Mouse (Mus musculus) ZHBTc4 (cell line): ENCODE results near the gene Tlr12.

Source experiments
- DNase-seq: peaks from one replicate; pipeline ENCODE4 v3.0.0-alpha.2; 2011; ENCODE audit warnings: low read depth, low spot score

The Tlr12 gene

GRCm38 (mm10) chr4:128620572-128620971, 2.2 kb upstream of the Tlr12 start:
- no peak for DNase-seq

- DNase-seq = no peak
Observed at GRCm38 (mm10) chr4:128618963-128619362, 544 bp upstream of the Tlr12 start.

GRCm38 (mm10) chr4:128617363-128618120, 877 bp downstream of the Tlr12 start:
- DNase-seq = peak; percentile 47

- no peak for DNase-seq
Observed at GRCm38 (mm10) chr4:128615761-128616160, 2.7 kb downstream of the Tlr12 start.

GRCm38 (mm10) chr4:128613326-128613725, 5.1 kb downstream of the Tlr12 start:
- peak; percentile 75 for DNase-seq

DNA sequence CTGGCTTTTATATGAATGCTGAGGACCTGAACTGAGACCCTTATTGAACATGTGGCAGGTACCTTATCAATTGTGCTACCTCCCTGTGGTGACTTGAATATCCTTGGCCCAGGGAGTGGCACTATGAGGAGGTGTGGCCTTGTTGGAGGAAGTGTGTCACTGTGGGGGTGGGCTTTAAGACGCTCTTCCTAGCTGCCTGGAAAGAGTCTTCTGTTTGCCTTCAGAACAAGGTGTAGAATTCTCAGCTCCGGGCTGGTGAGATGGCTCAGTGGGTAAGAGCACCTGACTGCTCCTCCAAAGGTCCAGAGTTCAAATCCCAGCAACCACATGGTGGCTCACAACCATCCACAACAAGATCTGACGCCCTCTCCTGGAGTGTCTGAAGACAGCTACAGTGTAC, 6.7 kb downstream of the Tlr12 start:
- peak; percentile 51 for DNase-seq

- no peak for DNase-seq
Observed at GRCm38 (mm10) chr4:128610706-128611105, 7.7 kb downstream of the Tlr12 start.

DNA sequence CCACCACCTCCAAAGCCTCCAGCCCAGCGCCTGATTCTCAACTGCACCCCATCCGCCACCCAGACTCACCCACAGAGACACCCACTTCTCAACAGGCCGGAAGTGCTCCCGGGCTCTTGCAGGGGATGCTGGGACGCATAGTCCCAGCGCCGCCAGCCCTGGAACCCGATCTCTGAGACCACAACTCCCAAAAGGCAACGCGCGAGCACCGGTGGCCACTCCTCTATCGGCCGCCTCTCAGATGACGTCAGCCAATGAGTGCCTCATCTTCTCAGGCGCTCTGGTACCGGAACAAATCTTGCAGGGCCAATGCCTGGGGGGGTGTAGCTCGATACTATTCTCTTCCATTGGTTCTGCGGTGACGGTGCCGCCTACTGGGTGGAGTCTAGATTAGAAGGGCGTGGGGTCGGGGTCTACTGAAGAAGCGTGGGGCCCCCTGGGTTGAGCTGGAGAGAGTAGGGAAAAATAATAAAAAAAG, 8.5 kb downstream of the Tlr12 start, which contains the start of gene Zscan20:
TSS of gene Zscan20 (minus strand) at position 174 of the 478 bp plus-strand sequence.
- peak; percentile 99 for DNase-seq

- DNase-seq = peak; percentile 21
Observed at GRCm38 (mm10) chr4:128609276-128609924, 9.0 kb downstream of the Tlr12 start.

DNA sequence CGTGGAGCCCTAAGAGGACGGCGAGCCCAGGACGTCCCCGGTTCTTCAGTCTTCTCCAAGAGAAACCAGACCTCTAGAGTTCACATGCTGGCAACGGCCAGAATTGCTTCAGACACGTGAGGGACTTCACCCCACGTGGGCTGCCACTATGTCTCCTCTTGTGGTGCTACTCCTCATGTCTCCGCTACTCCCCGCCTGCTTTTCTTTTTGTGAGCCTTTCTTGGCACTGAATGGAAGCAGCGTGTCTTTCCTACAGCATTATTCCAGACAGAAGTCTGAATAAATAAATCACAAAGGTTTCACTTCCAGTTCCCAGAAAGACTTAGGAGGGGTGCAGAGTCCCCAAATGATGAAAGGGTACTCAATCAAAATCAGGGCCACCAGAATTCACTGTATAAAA, 10.8 kb downstream of the Tlr12 start:
- no peak for DNase-seq

GRCm38 (mm10) chr4:128606586-128606985, 11.8 kb downstream of the Tlr12 start:
- no peak for DNase-seq

DNA sequence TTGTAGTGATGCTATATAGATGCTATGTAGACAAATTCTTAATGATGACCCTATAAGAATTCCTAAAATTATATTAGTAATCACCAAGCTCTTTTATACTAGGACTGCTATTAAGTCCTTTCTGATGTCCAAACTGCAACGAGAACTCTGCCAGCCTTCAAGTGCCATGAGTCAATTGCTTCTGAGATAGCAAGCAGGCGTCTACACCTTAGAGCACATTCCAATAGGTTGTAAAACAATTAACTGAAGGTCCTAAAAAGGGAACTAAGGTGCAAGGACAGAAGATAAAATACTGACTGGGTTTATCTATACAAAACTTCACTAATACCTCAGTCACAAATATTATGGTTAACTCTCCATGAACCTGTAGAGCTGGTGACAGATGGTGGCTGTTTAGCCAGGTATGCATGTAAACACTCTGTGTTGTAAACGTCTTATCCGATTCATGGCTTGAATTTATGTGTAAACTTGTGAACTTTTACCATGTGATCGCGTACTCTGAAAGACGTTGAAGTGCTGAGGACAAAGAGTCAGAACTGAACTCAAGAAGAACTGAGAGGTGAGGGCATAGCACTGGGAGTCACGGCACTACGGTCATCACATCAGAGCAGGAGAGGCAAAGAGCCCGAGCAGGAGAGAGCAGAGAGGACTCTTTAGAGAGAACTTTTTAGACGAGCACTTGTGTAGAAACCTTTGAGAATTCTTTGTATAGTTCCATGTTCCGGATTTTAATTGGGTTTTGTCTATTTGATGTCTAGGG, 20.4 kb downstream of the Tlr12 start:
- DNase-seq = no peak

- DNase-seq = no peak
Observed at GRCm38 (mm10) chr4:128594062-128594461, 24.4 kb downstream of the Tlr12 start.

- DNase-seq = no peak
Observed at GRCm38 (mm10) chr4:128593286-128593685, 25.1 kb downstream of the Tlr12 start.

DNA sequence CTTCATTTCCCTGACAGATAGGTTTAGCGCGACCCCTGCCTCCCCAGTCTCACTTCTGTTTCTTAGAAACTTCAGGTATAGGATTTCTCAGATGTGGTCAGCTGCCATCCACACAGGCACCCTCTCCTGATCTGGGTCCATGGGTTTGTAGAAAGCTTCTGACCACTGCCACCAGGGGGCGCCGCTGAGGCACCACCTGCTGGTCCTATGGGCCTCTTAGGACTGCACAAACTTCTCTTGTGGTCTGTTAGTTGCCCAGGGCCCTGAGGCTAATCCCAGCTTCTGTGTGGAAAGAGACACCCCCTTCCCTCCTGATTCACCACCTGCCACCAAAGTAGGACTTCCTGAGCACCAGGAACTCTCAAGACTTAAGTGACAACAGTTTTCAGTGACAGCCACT, 39.2 kb downstream of the Tlr12 start:
- DNase-seq = peak; percentile 70

DNA sequence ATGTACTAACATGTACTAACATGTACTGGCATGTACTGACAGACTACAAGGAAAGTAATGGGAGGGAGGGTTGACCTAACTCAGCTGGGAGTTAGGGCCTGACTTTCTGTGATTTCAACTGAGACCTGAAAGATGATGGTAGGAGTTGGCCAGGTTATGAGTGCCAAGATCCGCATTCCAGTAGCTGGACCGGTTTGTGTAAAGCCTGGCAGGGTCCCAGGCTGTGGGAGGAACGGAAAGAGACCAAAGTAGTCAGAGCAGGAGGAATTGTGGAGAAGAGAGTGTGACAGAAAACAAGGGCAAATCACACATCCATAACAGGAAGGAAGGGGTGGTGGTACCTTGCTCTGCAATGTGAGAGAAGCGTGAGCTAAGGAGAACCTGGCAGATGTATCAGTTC, 42.6 kb downstream of the Tlr12 start:
- DNase-seq = no peak
